Mouse (Mus musculus): ENCODE data around the gene Lrrc19. TPM values are rescaled to one million over a fixed set of nuclear protein-coding genes. Genes with fewer than 3 reads are reported as not detected.
"Not testable (repeated sequence)": the region's sequence is repeated elsewhere in the genome, so short reads cannot be mapped to it uniquely, and the experiment has no call there.

Gene Lrrc19
- polyA plus RNA-seq (2012; ENCODE audit: insufficient read depth, insufficient read length, missing spikeins) = not detected in 2 replicates

- H3K4me1 ChIP-seq (ENCODE audit: control insufficient read depth, insufficient read depth, low read length) = no peaks in the 10 kb centered on the region
- H3K4me3 ChIP-seq (ENCODE audit: insufficient read depth, low read length) = no peak within 1 kb of the TSS
- TF ChIP-seq CTCF (IDR thresholded peaks at IDR 0.05; ENCODE audit: low read depth, low read length) = no peak
- no peak for TF ChIP-seq POLR2A (IDR thresholded peaks at IDR 0.05; ENCODE audit: borderline replicate concordance, low read depth, low read length)
- H3K27ac ChIP-seq (ENCODE audit: insufficient read depth, low read depth, low read length) = no peak within 1 kb of the TSS
Measured at GRCm38 (mm10) chr4:94649920-94650319, at the start of gene Lrrc19. Gene Lrrc19, minus strand, starts transcription at chr4:94650144.

- Histone ChIP-seq H3K4me1 (ENCODE audit: control insufficient read depth, insufficient read depth, low read length) (no peaks in the 10 kb centered on the region), H3K4me3 (ENCODE audit: insufficient read depth, low read length) (no peak overlapping the region), H3K27ac (ENCODE audit: insufficient read depth, low read depth, low read length) (no peak overlapping the region)
- TF ChIP-seq CTCF (IDR thresholded peaks at IDR 0.05; ENCODE audit: low read depth, low read length) (no peak), POLR2A (IDR thresholded peaks at IDR 0.05; ENCODE audit: borderline replicate concordance, low read depth, low read length) (no peak)
Measured at GRCm38 (mm10) chr4:94696368-94696767, 46.4 kb upstream of the Lrrc19 start.

- no peak overlapping the region for H3K4me3 ChIP-seq (ENCODE audit: insufficient read depth, low read length)
- no peaks in the 10 kb centered on the region for H3K4me1 ChIP-seq (ENCODE audit: control insufficient read depth, insufficient read depth, low read length)
- no peak overlapping the region for H3K27ac ChIP-seq (ENCODE audit: insufficient read depth, low read depth, low read length)
- TF ChIP-seq CTCF (IDR thresholded peaks at IDR 0.05; ENCODE audit: low read depth, low read length) = no peak
- TF ChIP-seq POLR2A (IDR thresholded peaks at IDR 0.05; ENCODE audit: borderline replicate concordance, low read depth, low read length) = no peak
Measured at GRCm38 (mm10) chr4:94692175-94692574, 42.2 kb upstream of the Lrrc19 start.

GRCm38 (mm10) chr4:94691078-94691477 lies 41.1 kb upstream of the Lrrc19 start:
- Histone ChIP-seq H3K4me3 (ENCODE audit: insufficient read depth, low read length) (no peak overlapping the region), H3K27ac (ENCODE audit: insufficient read depth, low read depth, low read length) (no peak overlapping the region), H3K4me1 (ENCODE audit: control insufficient read depth, insufficient read depth, low read length) (no peaks in the 10 kb centered on the region)
- TF ChIP-seq POLR2A (IDR thresholded peaks at IDR 0.05; ENCODE audit: borderline replicate concordance, low read depth, low read length) = no peak
- TF ChIP-seq CTCF (IDR thresholded peaks at IDR 0.05; ENCODE audit: low read depth, low read length) = no peak

- not testable (repeated sequence) for H3K4me1 ChIP-seq (ENCODE audit: control insufficient read depth, insufficient read depth, low read length); H3K4me3 ChIP-seq (ENCODE audit: insufficient read depth, low read length); H3K27ac ChIP-seq (ENCODE audit: insufficient read depth, low read depth, low read length)
Measured at GRCm38 (mm10) chr4:94689804-94690203, 39.9 kb upstream of the Lrrc19 start.

- TF ChIP-seq POLR2A (IDR thresholded peaks at IDR 0.05; ENCODE audit: borderline replicate concordance, low read depth, low read length) (no peak), CTCF (IDR thresholded peaks at IDR 0.05; ENCODE audit: low read depth, low read length) (no peak)
- Histone ChIP-seq H3K27ac (ENCODE audit: insufficient read depth, low read depth, low read length) (no peak overlapping the region), H3K4me3 (ENCODE audit: insufficient read depth, low read length) (no peak overlapping the region), H3K4me1 (ENCODE audit: control insufficient read depth, insufficient read depth, low read length) (peaks cover 2% of the 10 kb centered on the region)
Measured at GRCm38 (mm10) chr4:94683305-94683704, 33.4 kb upstream of the Lrrc19 start.

GRCm38 (mm10) chr4:94682029-94682428 lies 32.1 kb upstream of the Lrrc19 start:
- no peak overlapping the region for H3K4me3 ChIP-seq (ENCODE audit: insufficient read depth, low read length)
- TF ChIP-seq POLR2A (IDR thresholded peaks at IDR 0.05; ENCODE audit: borderline replicate concordance, low read depth, low read length) (no peak), CTCF (IDR thresholded peaks at IDR 0.05; ENCODE audit: low read depth, low read length) (no peak)
- peaks cover 2% of the 10 kb centered on the region for H3K4me1 ChIP-seq (ENCODE audit: control insufficient read depth, insufficient read depth, low read length)
- no peak overlapping the region for H3K27ac ChIP-seq (ENCODE audit: insufficient read depth, low read depth, low read length)

- Histone ChIP-seq H3K27ac (ENCODE audit: insufficient read depth, low read depth, low read length) (no peak overlapping the region), H3K4me3 (ENCODE audit: insufficient read depth, low read length) (no peak overlapping the region), H3K4me1 (ENCODE audit: control insufficient read depth, insufficient read depth, low read length) (peaks cover 2% of the 10 kb centered on the region)
- TF ChIP-seq CTCF (IDR thresholded peaks at IDR 0.05; ENCODE audit: low read depth, low read length) (no peak), POLR2A (IDR thresholded peaks at IDR 0.05; ENCODE audit: borderline replicate concordance, low read depth, low read length) (no peak)
Measured at GRCm38 (mm10) chr4:94681181-94681580, 31.2 kb upstream of the Lrrc19 start.

GRCm38 (mm10) chr4:94680662-94681061 lies 30.7 kb upstream of the Lrrc19 start:
- TF ChIP-seq POLR2A (IDR thresholded peaks at IDR 0.05; ENCODE audit: borderline replicate concordance, low read depth, low read length) = no peak
- TF ChIP-seq CTCF (IDR thresholded peaks at IDR 0.05; ENCODE audit: low read depth, low read length) = no peak
- Histone ChIP-seq H3K4me1 (ENCODE audit: control insufficient read depth, insufficient read depth, low read length) (peaks cover 2% of the 10 kb centered on the region), H3K4me3 (ENCODE audit: insufficient read depth, low read length) (no peak overlapping the region), H3K27ac (ENCODE audit: insufficient read depth, low read depth, low read length) (no peak overlapping the region)

- H3K4me1 ChIP-seq (ENCODE audit: control insufficient read depth, insufficient read depth, low read length) = no peaks in the 10 kb centered on the region
- H3K4me3 ChIP-seq (ENCODE audit: insufficient read depth, low read length) = no peak overlapping the region
- no peak overlapping the region for H3K27ac ChIP-seq (ENCODE audit: insufficient read depth, low read depth, low read length)
- TF ChIP-seq CTCF (IDR thresholded peaks at IDR 0.05; ENCODE audit: low read depth, low read length) = no peak
- no peak for TF ChIP-seq POLR2A (IDR thresholded peaks at IDR 0.05; ENCODE audit: borderline replicate concordance, low read depth, low read length)
Measured at GRCm38 (mm10) chr4:94669718-94670117, 19.8 kb upstream of the Lrrc19 start.

GRCm38 (mm10) chr4:94650426-94651175 lies 657 bp upstream of the Lrrc19 start:
- H3K27ac ChIP-seq (ENCODE audit: insufficient read depth, low read depth, low read length); H3K4me1 ChIP-seq (ENCODE audit: control insufficient read depth, insufficient read depth, low read length); H3K4me3 ChIP-seq (ENCODE audit: insufficient read depth, low read length): not testable (repeated sequence)
